ENCODE assay signal across 7 mouse cellular contexts in genomic region chr19:54114588-54115317, GRCm38 (mm10).
DNase-seq lines count a peak whose midpoint lies in the region; ATAC-seq lines count a peak whose summit lies in the region.

No protein-coding gene starts in this region.

- no peak overlapping the region for H3K27ac ChIP-seq in forebrain, embryonic 14.5 days (ENCODE audit: low read depth, low read length)

- H3K4me1 ChIP-seq in forebrain, embryonic 14.5 days (ENCODE audit: control insufficient read depth, insufficient read depth, low read length): no peaks in the 10 kb centered on the region

- H3K4me2 ChIP-seq in forebrain, embryonic 14.5 days (ENCODE audit: low read length): peak overlapping the region; percentile 59

- H3K9ac ChIP-seq in forebrain, embryonic 14.5 days (ENCODE audit: low read length): peak overlapping the region; percentile 44

- H3K4me3 ChIP-seq in forebrain, embryonic 14.5 days (ENCODE audit: low read depth, low read length): peak overlapping the region; percentile 36

- peak; percentile 94 for ATAC-seq in forebrain, embryonic 14.5 days
- peak; percentile 89 to 90 for ATAC-seq in hematopoietic stem cell, adult 5-6 weeks (replicated peaks in 1 of 2; ENCODE audit: insufficient read depth in 1 of 2, low FRiP score in 2 of 2, low TSS enrichment in 1 of 2, low read depth in 1 of 2, poor library complexity in 2 of 2, severe bottlenecking in 2 of 2)

- no peaks in the 10 kb centered on the region for H3K9me3 ChIP-seq in forebrain, embryonic 14.5 days (replicated peaks; ENCODE audit: control insufficient read depth, low read length)

- H3K27me3 ChIP-seq in forebrain, embryonic 14.5 days (replicated peaks; ENCODE audit: control insufficient read depth, insufficient read depth, low read length): no peaks in the 10 kb centered on the region

- DNase-seq in R1 (ENCODE audit: low read depth, low spot score): peak; percentile 75
- peak; percentile 15 to 17 for DNase-seq in cerebellum, adult 18-20 months
- peak; percentile 62 for DNase-seq in forebrain, embryonic 14.5 days (ENCODE audit: low spot score)
- DNase-seq in layer of hippocampus, postnatal 25 days (ENCODE audit: extremely low spot score in 1 of 2, low spot score in 1 of 2): peak; percentile 12 to 16
- DNase-seq in lung, postnatal 25 days (ENCODE audit: low spot score): peak; percentile 55
- DNase-seq in ovary, postnatal 14 days (ENCODE audit: low spot score): peak; percentile 15

- 8% methylated on average over 22 of the region's 22 CpGs for WGBS in forebrain, embryonic 14.5 days

- H3K36me3 ChIP-seq in forebrain, embryonic 14.5 days (ENCODE audit: control insufficient read depth, insufficient read depth, low read length): no peaks in the 10 kb centered on the region

Comparison
In these comparisons a context has a peak if more than half of its experiments do, and no peak if none do; other contexts are left out.
1. DNase-seq: peak in every context shown above with its lines; median percentile 75 in R1; 62 in forebrain, embryonic 14.5 days; 55 in lung, postnatal 25 days; 16 in cerebellum, adult 18-20 months; 15 in ovary, postnatal 14 days; 14 in layer of hippocampus, postnatal 25 days.